ENCODE assay signal across 2 mouse cellular contexts in the genomic region with DNA sequence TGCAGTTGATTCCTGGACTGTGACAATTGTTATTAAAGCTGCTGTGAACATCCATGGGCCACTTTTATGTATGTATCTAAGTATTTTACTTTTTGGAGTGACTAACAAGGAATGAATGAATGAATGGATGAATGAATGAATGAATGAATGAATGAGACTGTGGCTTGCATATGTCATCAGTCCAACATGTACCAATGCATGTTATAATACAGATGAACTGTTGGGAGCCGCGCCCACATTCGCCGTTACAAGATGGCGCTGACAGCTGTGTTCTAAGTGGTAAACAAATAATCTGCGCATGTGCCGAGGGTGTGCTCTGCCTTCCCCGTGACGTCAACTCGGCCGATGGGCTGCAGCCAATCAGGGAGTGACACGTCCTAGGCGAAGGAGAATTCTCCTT.
DNase-seq lines count a peak whose midpoint lies in the region; ATAC-seq and TF ChIP-seq lines count a peak whose summit lies in the region.
"Not testable (repeated sequence)": the region's sequence is repeated elsewhere in the genome, so short reads cannot be mapped to it uniquely, and the experiment has no call there.

No protein-coding gene starts in this region.

- H3K4me2 ChIP-seq in midbrain, embryonic 11.5 days = not testable (repeated sequence)

- H3K79me2 ChIP-seq in MEL (ENCODE audit: control insufficient read depth, insufficient read depth, low read length, poor library complexity) = not testable (repeated sequence)

- H3K9ac ChIP-seq in MEL (ENCODE audit: control insufficient read depth, low read depth, low read length, poor library complexity, severe bottlenecking); midbrain, embryonic 11.5 days (ENCODE audit: low read length): not testable (repeated sequence)

- not testable (repeated sequence) for H3K9me3 ChIP-seq in MEL (replicated peaks; ENCODE audit: insufficient read depth, low read length); midbrain, embryonic 11.5 days (ENCODE audit: control insufficient read depth, low read length)

- H3K27ac ChIP-seq in MEL (ENCODE audit: control insufficient read depth, low read depth, low read length) = peak overlapping the region; percentile 65
- not testable (repeated sequence) for H3K27ac ChIP-seq in midbrain, embryonic 11.5 days (ENCODE audit: low read depth, low read length)

- TF ChIP-seq RAD21 in MEL (IDR thresholded peaks at IDR 0.05; ENCODE audit: low read depth, low read length) = not testable (repeated sequence)

- H3K36me3 ChIP-seq in MEL (ENCODE audit: control insufficient read depth in 1 of 2, insufficient read depth in 2 of 2, low read length in 2 of 2) = peaks cover 5 to 16% of the 10 kb centered on the region in 2 experiments
- H3K36me3 ChIP-seq in midbrain, embryonic 11.5 days (ENCODE audit: control insufficient read depth, insufficient read depth, low read length) = not testable (repeated sequence)

- peak; percentile 82 for DNase-seq in MEL (ENCODE audit: low read depth, low spot score)
- peak; percentile 10 for DNase-seq in midbrain, embryonic 11.5 days (ENCODE audit: low spot score, missing footprints)

- not testable (repeated sequence) for ATAC-seq in midbrain, embryonic 11.5 days (ENCODE audit: low FRiP score)

- TF ChIP-seq POLR2A in MEL (IDR thresholded peaks at IDR 0.05; ENCODE audit: control insufficient read depth in 1 of 2, insufficient read depth in 1 of 2, low read depth in 1 of 2, low read length in 2 of 2, poor library complexity in 1 of 2) = peak in 1 of 2 experiments; percentile 50; a peak in 1 of 4 replicates

- H3K27me3 ChIP-seq in MEL (ENCODE audit: control insufficient read depth in 1 of 2, insufficient read depth in 2 of 2, low read length in 2 of 2); midbrain, embryonic 11.5 days (ENCODE audit: control insufficient read depth, insufficient read depth, low read length): not testable (repeated sequence)

- H3K4me1 ChIP-seq in MEL (ENCODE audit: control insufficient read depth in 1 of 2, insufficient read depth in 2 of 2, low read length in 2 of 2) = peaks cover 9 to 20% of the 10 kb centered on the region in 2 experiments
- not testable (repeated sequence) for H3K4me1 ChIP-seq in midbrain, embryonic 11.5 days (ENCODE audit: control insufficient read depth, insufficient read depth, low read length)

- TF ChIP-seq CTCF in MEL (IDR thresholded peaks at IDR 0.05 in 2 of 3, conservative IDR thresholded peaks at IDR 0.05 in 1 of 3; ENCODE audit: control insufficient read depth in 1 of 3, insufficient read depth in 1 of 3, low read depth in 2 of 3, low read length in 3 of 3, poor library complexity in 1 of 3, severe bottlenecking in 1 of 3) = not testable (repeated sequence)

- TF ChIP-seq EP300 in MEL (IDR thresholded peaks at IDR 0.05; ENCODE audit: low read depth in 1 of 2, low read length in 2 of 2) = not testable (repeated sequence)

- peak overlapping the region in 1 of 2 experiments; percentile 10; a peak in 1 of 4 replicates for H3K4me3 ChIP-seq in MEL (ENCODE audit: control insufficient read depth in 1 of 2, insufficient read depth in 1 of 2, low read depth in 2 of 2, low read length in 2 of 2)
- H3K4me3 ChIP-seq in midbrain, embryonic 11.5 days (ENCODE audit: low read depth, low read length) = not testable (repeated sequence)

- 95% methylated on average over 5 of the region's 13 CpGs for WGBS in midbrain, embryonic 11.5 days

TF ChIP-seq in MEL, 35 proteins besides CTCF, POLR2A, EP300 and RAD21:
- 0 out of 2 replicates have a peak, but pooled peaks have one; percentile 43 for TF ChIP-seq TBP (IDR thresholded peaks at IDR 0.05; ENCODE audit: low read depth, low read length)
- peak; percentile 57; the same call in 1 of the 2 replicates for TF ChIP-seq HCFC1 (IDR thresholded peaks at IDR 0.05; ENCODE audit: low read depth, low read length)
- TF ChIP-seq NRF1 (IDR thresholded peaks at IDR 0.05; ENCODE audit: insufficient read depth, low read depth, low read length, poor library complexity, severe bottlenecking) = peak; percentile 20; the same call in 1 of the 2 replicates
- peak; percentile 31; the same call in 1 of the 2 replicates for TF ChIP-seq ETS1 (IDR thresholded peaks at IDR 0.05; ENCODE audit: low read depth, low read length)
- peak; percentile 55 for TF ChIP-seq SIN3A (IDR thresholded peaks at IDR 0.05; ENCODE audit: low read length)
